11 mouse cellular contexts compared by ENCODE assay signal in genomic region chr16:57437523-57438287, GRCm38 (mm10).
A peak's percentile ranks its signal among the peaks of the same experiment; 100 is the strongest.
DNase-seq lines count a peak whose midpoint lies in the region; ATAC-seq and TF ChIP-seq lines count a peak whose summit lies in the region.
"Had no signal": no experiment of that assay in that cellular context is flagged by ENCODE, and none has a peak within 500 bp of the region (broad histone marks: within the 10 kb centered on the region; RNA-seq: fewer than 3 reads in every experiment).

No protein-coding gene starts in this region.

- no peak for TF ChIP-seq POLR2A in kidney, adult 2 months (IDR thresholded peaks at IDR 0.05; ENCODE audit: low read depth, low read length)
- no peak for TF ChIP-seq POLR2A in myocyte (IDR thresholded peaks at IDR 0.05; ENCODE audit: insufficient read length, low read depth)
- no peak for TF ChIP-seq POLR2A in thymus, adult 2 months (IDR thresholded peaks at IDR 0.05; ENCODE audit: control insufficient read depth, extremely low read depth, insufficient read depth, low read length, poor library complexity)

- H3K27me3 ChIP-seq in kidney, embryonic 15.5 days: no peaks in the 10 kb centered on the region
- H3K27me3 ChIP-seq in kidney, adult 2 months (replicated peaks; ENCODE audit: control insufficient read depth, insufficient read depth, low read length): no peaks in the 10 kb centered on the region
- no peaks in the 10 kb centered on the region for H3K27me3 ChIP-seq in embryonic facial prominence, embryonic 10.5 days (replicated peaks; ENCODE audit: low read depth, poor library complexity, severe bottlenecking)
- H3K27me3 ChIP-seq in forebrain, embryonic 14.5 days (replicated peaks; ENCODE audit: control insufficient read depth, insufficient read depth, low read length): no peaks in the 10 kb centered on the region
- no peaks in the 10 kb centered on the region for H3K27me3 ChIP-seq in myocyte (ENCODE audit: control insufficient read depth, insufficient read depth, insufficient read length)
- no peaks in the 10 kb centered on the region for H3K27me3 ChIP-seq in thymus, adult 2 months (ENCODE audit: control insufficient read depth, insufficient read depth, low read length)
- H3K27me3 ChIP-seq in liver, embryonic 12.5 days (replicated peaks): no peaks in the 10 kb centered on the region
- H3K27me3 ChIP-seq: neural tube, embryonic 12.5 days had no signal

- H3K79me2 ChIP-seq in myocyte (ENCODE audit: control insufficient read depth, insufficient read depth): no peaks in the 10 kb centered on the region

- no peak overlapping the region for H3K4me3 ChIP-seq in kidney, embryonic 15.5 days (replicated peaks)
- H3K4me3 ChIP-seq in kidney, adult 2 months (ENCODE audit: insufficient read depth, low read depth, low read length): no peak overlapping the region
- H3K4me3 ChIP-seq in embryonic facial prominence, embryonic 10.5 days: no peak overlapping the region
- no peak overlapping the region for H3K4me3 ChIP-seq in forebrain, embryonic 14.5 days (ENCODE audit: low read depth, low read length)
- no peak overlapping the region for H3K4me3 ChIP-seq in myocyte
- no peak overlapping the region for H3K4me3 ChIP-seq in thymus, adult 2 months (ENCODE audit: control insufficient read depth, insufficient read depth, low read length)
- H3K4me3 ChIP-seq in liver, embryonic 12.5 days: no peak overlapping the region
- H3K4me3 ChIP-seq: neural tube, embryonic 12.5 days had no signal

- no peak for DNase-seq in kidney, adult 2 months
- DNase-seq in embryonic facial prominence, embryonic 10.5 days (ENCODE audit: low spot score): peak; percentile 63
- DNase-seq in forebrain, embryonic 14.5 days (ENCODE audit: low spot score): peak; percentile 68
- no peak for DNase-seq in thymus, adult 2 months
- DNase-seq in thymus, postnatal 10 days (ENCODE audit: low spot score in 2 of 2): no peak
- DNase-seq: kidney, postnatal 25 days; lung, postnatal 36 days had no signal

- no peak for TF ChIP-seq CTCF in kidney, adult 2 months (conservative IDR thresholded peaks at IDR 0.05; ENCODE audit: insufficient read depth, insufficient read length, low read depth, low read length)
- no peak for TF ChIP-seq CTCF in thymus, adult 2 months (IDR thresholded peaks at IDR 0.05; ENCODE audit: borderline replicate concordance, control insufficient read depth, extremely low read depth, insufficient read depth, low read length, poor library complexity)

- no peak overlapping the region for H3K4me2 ChIP-seq in kidney, embryonic 15.5 days
- no peak overlapping the region for H3K4me2 ChIP-seq in forebrain, embryonic 14.5 days (ENCODE audit: low read length)
- H3K4me2 ChIP-seq in myocyte (ENCODE audit: low read depth): peak overlapping the region; percentile 68
- H3K4me2 ChIP-seq in liver, embryonic 12.5 days: no peak overlapping the region
- H3K4me2 ChIP-seq: neural tube, embryonic 12.5 days had no signal

- H3ac ChIP-seq in myocyte (ENCODE audit: control insufficient read depth, insufficient read length): no peak overlapping the region

- ATAC-seq in kidney, embryonic 15.5 days (replicated peaks; ENCODE audit: low FRiP score): peak; percentile 65; the same call in 1 of the 2 replicates
- peak; percentile 84 for ATAC-seq in forebrain, embryonic 14.5 days
- ATAC-seq in liver, embryonic 12.5 days: no peak

- H3K27ac ChIP-seq in kidney, embryonic 15.5 days: peak overlapping the region; percentile 58
- H3K27ac ChIP-seq in kidney, adult 2 months (ENCODE audit: insufficient read depth, low read depth, low read length): no peak overlapping the region
- H3K27ac ChIP-seq in embryonic facial prominence, embryonic 10.5 days (replicated peaks): no peak overlapping the region; the same call in 1 of the 2 replicates
- no peak overlapping the region; the same call in 1 of the 2 replicates for H3K27ac ChIP-seq in forebrain, embryonic 14.5 days (ENCODE audit: low read depth, low read length)
- H3K27ac ChIP-seq in thymus, adult 2 months (ENCODE audit: control insufficient read depth, insufficient read depth, low read length): no peak overlapping the region
- no peak overlapping the region for H3K27ac ChIP-seq in liver, embryonic 12.5 days
- H3K27ac ChIP-seq: neural tube, embryonic 12.5 days had no signal

- 61% methylated on average over 11 of the region's 11 CpGs for WGBS in kidney, embryonic 15.5 days
- WGBS in kidney, adult 2 months: 72% methylated on average over 11 of the region's 11 CpGs
- WGBS in embryonic facial prominence, embryonic 10.5 days: 74% methylated on average over 11 of the region's 11 CpGs
- 32% methylated on average over 11 of the region's 11 CpGs for WGBS in forebrain, embryonic 14.5 days
- WGBS in thymus, adult 2 months: 97% methylated on average over 11 of the region's 11 CpGs
- 76% methylated on average over 11 of the region's 11 CpGs for whole genome bisulfite sequencing in liver, embryonic 12.5 days (ENCODE audit: insufficient replicate concordance)

- no peak overlapping the region for H3K9ac ChIP-seq in kidney, embryonic 15.5 days
- no peak overlapping the region for H3K9ac ChIP-seq in forebrain, embryonic 14.5 days (ENCODE audit: low read length)
- H3K9ac ChIP-seq in liver, embryonic 12.5 days: no peak overlapping the region
- H3K9ac ChIP-seq: neural tube, embryonic 12.5 days had no signal

- peaks cover 30% of the 10 kb centered on the region for H3K4me1 ChIP-seq in kidney, embryonic 15.5 days
- no peaks in the 10 kb centered on the region; the same call in 1 of the 2 replicates for H3K4me1 ChIP-seq in kidney, adult 2 months (ENCODE audit: control insufficient read depth, insufficient read depth, low read length)
- peaks cover 25% of the 10 kb centered on the region for H3K4me1 ChIP-seq in embryonic facial prominence, embryonic 10.5 days
- H3K4me1 ChIP-seq in forebrain, embryonic 14.5 days (ENCODE audit: control insufficient read depth, insufficient read depth, low read length): peaks cover 4% of the 10 kb centered on the region; the same call in 1 of the 2 replicates
- peaks cover 5% of the 10 kb centered on the region for H3K4me1 ChIP-seq in thymus, adult 2 months (replicated peaks; ENCODE audit: control insufficient read depth, insufficient read depth, low read length)
- H3K4me1 ChIP-seq in liver, embryonic 12.5 days: 0 out of 2 replicates have a peak, but pooled peaks cover 2% of the 10 kb centered on the region
- H3K4me1 ChIP-seq: neural tube, embryonic 12.5 days had no signal

- H3K36me3 ChIP-seq in kidney, embryonic 15.5 days: no peaks in the 10 kb centered on the region
- H3K36me3 ChIP-seq in kidney, adult 2 months (ENCODE audit: control insufficient read depth, insufficient read depth, low read length): no peaks in the 10 kb centered on the region
- no peaks in the 10 kb centered on the region for H3K36me3 ChIP-seq in embryonic facial prominence, embryonic 10.5 days (replicated peaks)
- no peaks in the 10 kb centered on the region for H3K36me3 ChIP-seq in forebrain, embryonic 14.5 days (ENCODE audit: control insufficient read depth, insufficient read depth, low read length)
- H3K36me3 ChIP-seq in myocyte (ENCODE audit: control insufficient read depth, insufficient read depth): no peaks in the 10 kb centered on the region
- no peaks in the 10 kb centered on the region for H3K36me3 ChIP-seq in thymus, adult 2 months (ENCODE audit: control insufficient read depth, insufficient read depth, low read length)
- no peaks in the 10 kb centered on the region for H3K36me3 ChIP-seq in liver, embryonic 12.5 days
- H3K36me3 ChIP-seq: neural tube, embryonic 12.5 days had no signal

- H3K9me3 ChIP-seq in kidney, embryonic 15.5 days (replicated peaks): no peaks in the 10 kb centered on the region
- no peaks in the 10 kb centered on the region for H3K9me3 ChIP-seq in embryonic facial prominence, embryonic 10.5 days
- no peaks in the 10 kb centered on the region for H3K9me3 ChIP-seq in forebrain, embryonic 14.5 days (replicated peaks; ENCODE audit: control insufficient read depth, low read length)
- no peaks in the 10 kb centered on the region for H3K9me3 ChIP-seq in liver, embryonic 12.5 days (replicated peaks)
- H3K9me3 ChIP-seq: neural tube, embryonic 12.5 days had no signal

TF ChIP-seq in myocyte, 11 proteins besides CTCF, POLR2A, EP300 and RAD21:
- TF ChIP-seq POLR2AphosphoS2 (IDR thresholded peaks at IDR 0.05; ENCODE audit: insufficient read length, low read depth) (no peak), E2F4 (IDR thresholded peaks at IDR 0.05; ENCODE audit: insufficient read depth) (no peak), TCF3 (IDR thresholded peaks at IDR 0.05; ENCODE audit: insufficient read length, low read depth) (no peak), CEBPB (IDR thresholded peaks at IDR 0.05; ENCODE audit: insufficient read depth, poor library complexity, severe bottlenecking) (no peak), REST (IDR thresholded peaks at IDR 0.05; ENCODE audit: insufficient read depth, insufficient read length) (no peak), MYOG (IDR thresholded peaks at IDR 0.05; ENCODE audit: control insufficient read depth in 1 of 3, insufficient read depth in 1 of 3, insufficient read length in 2 of 3, low read depth in 2 of 3) (no peak), USF1 (IDR thresholded peaks at IDR 0.05; ENCODE audit: low read depth) (no peak), MYOD1 (IDR thresholded peaks at IDR 0.05; ENCODE audit: control insufficient read depth in 1 of 3, insufficient read length in 2 of 3, low read depth in 2 of 3) (no peak), MAX (IDR thresholded peaks at IDR 0.05; ENCODE audit: low read depth) (no peak), SRF (IDR thresholded peaks at IDR 0.05; ENCODE audit: control insufficient read depth, insufficient read length, low read depth) (no peak), TCF12 (IDR thresholded peaks at IDR 0.05; ENCODE audit: insufficient read depth, poor library complexity, severe bottlenecking) (no peak)
TF ChIP-seq in myocyte: peak in this region for 0.

Comparison
In these comparisons a context has a peak if more than half of its experiments do, and no peak if none do; other contexts are left out.
1. DNase-seq: peak in embryonic facial prominence, embryonic 10.5 days (single experiment) and forebrain, embryonic 14.5 days (single experiment); none in kidney, adult 2 months (single experiment), thymus, adult 2 months (single experiment) and thymus, postnatal 10 days (0 of 2).